Mouse (Mus musculus): ENCODE measurements around the gene Timm13.

Timm13 gene

DNA sequence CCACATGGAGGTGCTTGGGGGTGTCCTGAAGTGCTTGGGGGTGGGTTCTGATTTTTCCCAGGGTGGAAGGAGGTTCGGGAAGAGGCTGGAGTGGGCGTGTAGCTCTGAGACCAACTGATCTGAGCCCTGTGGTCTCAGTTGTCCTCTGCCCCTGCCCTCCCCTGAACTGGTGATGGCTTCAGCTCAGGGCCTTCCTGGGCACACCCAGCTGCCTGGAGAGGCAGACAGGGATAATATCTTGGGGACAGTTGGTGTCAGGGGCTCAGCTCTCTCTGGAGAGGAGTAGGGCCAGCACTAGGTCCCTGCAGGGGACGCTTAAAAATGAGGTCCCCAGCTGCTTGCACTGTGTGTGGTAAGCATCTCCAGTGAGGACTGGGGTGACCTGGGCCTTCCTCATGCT is 42.9 kb downstream of the Timm13 start:
- no peak for DNase-seq

DNA sequence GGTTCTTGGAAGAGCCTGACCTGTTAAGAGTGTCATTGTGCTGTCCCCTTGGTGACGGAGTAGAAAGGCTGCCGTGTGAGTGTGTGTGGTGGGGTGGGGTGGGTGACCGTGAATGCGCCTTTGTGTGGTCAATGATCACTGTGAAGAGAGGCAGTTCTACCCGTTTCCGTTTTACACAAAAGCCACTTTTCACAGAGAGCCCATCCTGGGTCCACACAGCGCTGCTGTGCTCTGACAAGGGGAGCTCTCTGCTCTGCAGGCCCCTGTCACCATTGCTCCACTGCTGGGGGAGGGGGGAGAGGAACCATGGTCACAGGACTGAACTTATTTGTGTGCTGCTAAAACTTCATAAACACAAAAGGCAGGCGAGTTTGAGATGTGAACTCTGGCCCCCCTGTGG is 43.4 kb downstream of the Timm13 start:
- no peak for DNase-seq

DNA sequence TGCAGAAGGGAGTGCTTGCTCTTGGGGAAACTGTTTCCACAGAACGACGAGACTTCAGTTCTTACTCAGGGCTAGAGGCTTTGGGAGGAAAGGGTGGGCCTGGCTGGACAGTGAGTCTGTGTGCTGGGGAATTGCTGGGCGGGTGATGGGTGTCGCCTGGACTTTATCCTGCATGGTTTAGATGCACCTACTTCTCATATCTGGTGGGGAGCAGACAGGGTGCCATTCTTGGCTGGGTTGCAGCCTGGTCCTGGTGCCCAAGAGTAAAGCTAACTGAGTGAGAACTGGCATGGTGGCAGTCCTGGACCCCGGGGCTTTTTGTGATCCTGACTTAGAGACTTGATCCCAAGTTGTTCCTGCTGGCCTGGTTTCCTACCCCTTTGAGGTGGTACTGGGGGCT is 43.9 kb downstream of the Timm13 start:
- DNase-seq: no peak

DNA sequence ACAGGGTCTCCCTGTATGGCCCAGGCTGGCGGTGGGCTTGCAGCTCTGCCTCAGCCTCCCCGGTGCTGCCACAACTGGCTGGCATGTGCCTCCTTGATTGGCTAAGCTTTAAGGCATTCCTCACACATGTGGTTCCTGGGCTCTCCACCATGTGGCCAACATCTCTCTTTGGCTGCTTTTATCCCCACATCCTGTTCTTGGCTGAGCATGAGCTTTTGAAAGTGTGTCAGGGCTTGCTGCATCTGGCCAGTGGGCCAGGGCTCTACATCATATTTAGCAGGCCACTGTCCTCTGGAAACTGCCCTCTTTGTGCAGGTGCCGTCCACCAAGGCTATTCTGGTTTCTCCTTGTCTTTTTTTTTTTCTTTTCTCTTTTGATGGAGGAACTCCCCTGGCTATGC is 44.5 kb downstream of the Timm13 start:
- DNase-seq: no peak

DNA sequence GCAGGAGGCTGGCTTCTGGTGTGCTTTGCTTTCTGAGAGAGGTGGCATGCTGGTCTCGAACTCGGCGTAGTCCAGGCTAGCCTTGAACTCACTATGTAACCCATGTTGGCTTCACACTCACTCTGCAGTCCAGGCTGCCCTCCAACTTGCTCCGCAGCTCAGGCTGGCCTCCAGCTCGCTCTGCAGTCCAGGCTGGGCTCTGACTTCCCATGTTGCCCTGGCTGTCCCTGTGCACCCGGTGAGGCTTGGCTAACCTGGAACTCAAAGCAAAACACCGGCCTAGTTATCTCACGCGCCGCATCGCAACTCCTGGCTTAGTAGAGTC is 45.1 kb downstream of the Timm13 start:
- no peak for DNase-seq

DNA sequence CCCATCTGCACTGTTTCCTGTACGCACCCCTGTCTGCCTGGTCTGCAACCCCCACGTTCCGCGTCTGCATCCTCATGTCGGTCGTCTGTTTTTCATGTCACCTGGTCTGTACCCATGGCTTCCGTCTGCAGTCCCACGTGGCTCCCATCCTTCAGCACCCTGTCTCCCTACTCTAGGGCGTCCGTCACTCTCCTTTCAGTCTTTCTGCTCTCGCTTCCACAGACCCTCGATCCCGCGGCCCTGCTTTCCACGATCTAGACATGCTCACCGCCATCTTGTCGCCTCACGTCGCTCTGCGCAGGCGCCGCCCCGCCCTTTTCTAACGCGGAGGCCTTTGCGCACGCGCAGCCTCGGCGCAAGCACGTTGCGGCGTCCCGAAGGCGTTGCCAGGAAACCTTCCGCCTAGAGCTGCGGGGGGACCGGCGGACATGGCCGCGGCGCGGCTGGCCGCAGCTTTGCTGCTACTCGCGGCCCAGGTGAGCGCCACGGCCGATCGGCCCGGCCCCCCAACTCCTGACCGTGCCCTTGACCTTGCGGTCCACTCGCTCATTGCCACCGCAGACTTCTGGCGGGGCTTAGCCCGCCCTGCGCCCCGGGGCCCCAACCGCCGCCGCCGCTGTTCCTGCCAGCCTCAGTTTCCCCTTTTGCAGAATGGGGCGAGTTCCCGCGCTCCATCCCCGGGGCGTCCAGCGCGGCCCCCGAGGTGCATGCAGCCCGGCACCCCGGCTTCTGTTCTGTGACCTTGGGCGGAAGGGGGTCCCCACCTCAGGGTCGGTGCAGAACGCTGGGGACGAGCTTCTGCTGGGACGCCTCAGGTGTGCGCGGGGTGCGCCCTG is 45.6 kb downstream of the Timm13 start, which contains the start of the genes Lsm7 and Sppl2b:
Gene Lsm7, minus strand, starts transcription at position 297 of the 836 bp plus-strand sequence.
Gene Sppl2b, plus strand, starts transcription at position 363 of the 836 bp plus-strand sequence.
- DNase-seq: peak; percentile 98

Measured in kidney, postnatal 10 days (tissue).